Mouse (Mus musculus): ENCODE measurements at regions not wholly inside any gene's neighbourhood (a gene's known extent, or its start where the extent isn't known, plus 50 kb on each side); places are given as distances from the start of the nearest gene placed in this dataset.

- no peak for TF ChIP-seq CTCF (IDR thresholded peaks at IDR 0.05)
- no peak for TF ChIP-seq EP300 (IDR thresholded peaks at IDR 0.05)
Measured at GRCm38 (mm10) chr13:101373581-101374189, 394.3 kb downstream of the Pik3r1 start.
